Mouse (Mus musculus) cerebellum, adult 11-12 months (tissue): ENCODE measurements around the gene Ccdc155.
"Not testable (repeated sequence)": the region's sequence is repeated elsewhere in the genome, so short reads cannot be mapped to it uniquely, and the experiment has no call there.

Experiments
- DNase-seq: peaks from one replicate; pipeline ENCODE4 v3.0.0; 2022

Ccdc155 gene

GRCm38 (mm10) chr7:45189600-45189999, 15.1 kb downstream of the Ccdc155 start:
- peak; percentile 61 for DNase-seq

DNA sequence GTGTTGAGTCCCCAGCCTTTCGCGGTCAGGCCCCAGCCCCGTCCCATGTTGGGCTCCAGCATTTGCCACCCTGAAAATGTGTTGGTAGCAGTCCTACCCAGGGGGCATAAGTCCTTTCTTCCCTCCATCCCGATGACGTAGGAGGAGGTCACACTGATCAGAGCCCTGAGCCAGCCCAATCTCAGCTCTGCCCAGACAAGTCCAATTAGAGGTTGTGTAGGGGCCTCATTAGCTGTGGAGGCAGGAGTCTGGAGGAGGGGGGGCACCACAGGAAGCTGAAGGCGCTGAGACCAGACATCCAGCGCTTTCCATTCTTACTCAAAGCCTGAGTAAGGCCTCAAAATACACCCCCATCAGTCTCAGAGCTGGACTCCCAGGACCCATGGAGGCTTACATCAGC, 18.8 kb downstream of the Ccdc155 start:
- no peak for DNase-seq

- peak; percentile 51 for DNase-seq
These were observed 21.0 kb downstream of the Ccdc155 start for GRCm38 (mm10) chr7:45183672-45184071.

DNA sequence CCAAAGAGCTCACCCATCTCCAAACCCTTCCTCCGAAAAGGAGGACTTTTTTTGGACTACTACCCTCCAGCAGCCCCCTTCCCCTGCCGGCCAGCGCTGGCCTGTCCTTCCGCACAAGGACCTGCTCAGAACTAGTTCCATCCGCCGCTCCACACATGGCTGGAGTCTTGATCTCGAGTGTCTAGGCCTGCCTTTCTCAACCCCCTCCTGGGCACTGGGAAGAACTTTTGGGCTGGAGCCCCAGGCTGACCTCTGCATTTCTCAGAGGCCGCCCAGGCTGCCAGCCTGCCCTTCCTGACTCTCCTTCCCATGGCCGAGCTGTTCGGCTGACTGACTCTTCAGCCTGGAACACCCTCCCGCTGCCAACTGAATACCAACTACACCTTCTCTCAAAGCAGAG, 22.1 kb downstream of the Ccdc155 start:
- DNase-seq, result peak; percentile 55

GRCm38 (mm10) chr7:45182199-45182601, 22.5 kb downstream of the Ccdc155 start:
- peak; percentile 91 for DNase-seq

DNA sequence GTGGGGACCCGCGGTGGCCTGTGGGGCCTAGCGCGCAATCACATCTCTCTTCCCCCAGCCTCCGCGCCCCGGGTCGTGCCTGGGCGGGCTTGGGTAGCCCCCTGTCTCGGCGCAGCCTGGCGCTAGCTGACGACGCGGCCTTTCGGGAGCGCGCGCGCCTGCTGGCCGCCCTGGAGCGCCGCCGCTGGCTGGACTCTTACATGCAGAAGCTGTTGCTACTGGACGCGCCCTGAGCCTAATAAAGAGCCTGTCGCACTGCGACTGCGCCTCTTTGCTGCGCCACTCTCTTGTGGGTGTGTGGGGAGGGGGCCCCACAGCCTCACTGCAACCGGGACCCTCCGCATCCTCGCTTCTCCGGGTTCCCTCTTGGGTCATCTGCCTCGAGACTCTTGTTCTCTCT, 23.2 kb downstream of the Ccdc155 start:
- peak; percentile 62 for DNase-seq

GRCm38 (mm10) chr7:45180896-45181477, 23.7 kb downstream of the Ccdc155 start, which contains the start of gene Pth2:
Gene Pth2, plus strand, starts transcription at chr7:45180995.
- DNase-seq, result peak; percentile 71

DNA sequence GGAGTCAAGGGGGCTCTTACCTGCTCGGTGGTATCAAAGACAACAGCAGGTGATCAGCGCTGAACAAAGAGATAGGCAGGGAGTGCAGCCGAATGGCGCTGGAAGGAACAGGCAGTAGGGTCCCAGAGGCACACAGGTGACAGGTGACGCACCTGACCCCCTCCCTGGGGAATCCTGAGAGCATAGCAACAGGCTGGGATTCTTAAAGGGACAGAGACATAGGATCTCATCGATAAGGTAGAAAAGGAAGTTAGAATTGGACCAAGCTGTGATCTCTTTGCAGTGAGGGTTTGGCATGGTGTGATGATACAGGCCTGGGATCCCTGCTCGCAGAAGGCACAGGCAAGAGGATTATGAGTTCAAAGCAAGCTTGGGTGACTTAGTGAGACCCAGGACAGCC, 25.2 kb downstream of the Ccdc155 start, which contains the start of gene Gfy:
TSS of gene Gfy (minus strand) at position 101 of the 400 bp plus-strand sequence.
- DNase-seq, result no peak

GRCm38 (mm10) chr7:45178550-45178949, 26.1 kb downstream of the Ccdc155 start:
- DNase-seq, result no peak

DNA sequence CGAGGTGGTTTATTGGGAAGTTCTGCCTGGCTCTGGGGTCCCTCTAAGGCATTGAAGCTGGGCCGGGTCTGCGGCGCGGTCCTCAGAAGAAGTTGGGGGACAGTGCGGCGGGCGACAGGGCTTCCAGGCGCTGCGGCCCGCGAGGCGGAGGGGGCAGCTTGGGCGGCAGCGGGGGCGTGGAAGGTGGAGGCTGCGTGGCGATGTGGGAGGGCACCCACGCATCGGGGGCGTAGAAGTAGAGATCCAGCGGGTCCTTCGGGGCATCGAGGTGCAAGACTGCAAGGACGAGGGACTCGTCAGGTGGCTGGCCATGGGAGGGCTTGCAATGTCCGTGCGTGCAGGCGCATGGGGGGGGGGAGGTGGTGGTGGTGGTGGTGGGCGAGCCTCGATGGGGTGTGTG, 28.3 kb downstream of the Ccdc155 start:
- no peak for DNase-seq

GRCm38 (mm10) chr7:45175929-45176328, 28.8 kb downstream of the Ccdc155 start:
- DNase-seq, result no peak

DNA sequence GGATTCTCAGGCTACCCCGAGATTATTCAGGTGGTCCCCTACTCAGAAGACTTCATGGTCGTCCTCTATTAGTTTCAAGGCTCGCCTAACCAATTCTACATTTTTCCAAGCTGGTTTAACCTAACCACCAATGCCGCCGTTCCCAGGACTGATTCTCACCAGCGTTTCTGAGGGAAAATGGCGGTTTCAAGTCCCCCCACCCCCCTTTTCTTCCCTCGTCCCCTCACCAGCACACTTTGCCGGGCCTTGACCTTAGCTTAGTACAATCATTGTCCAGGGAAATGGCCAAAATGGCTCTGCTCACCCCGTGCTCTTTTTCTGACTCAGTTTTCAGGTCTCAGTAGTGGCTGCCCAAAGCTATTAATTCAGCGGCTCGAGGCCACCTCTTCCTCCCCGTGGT, 29.3 kb downstream of the Ccdc155 start:
- DNase-seq, result no peak

- DNase-seq, result no peak
These were observed 30.0 kb downstream of the Ccdc155 start for GRCm38 (mm10) chr7:45174567-45175280.

DNA sequence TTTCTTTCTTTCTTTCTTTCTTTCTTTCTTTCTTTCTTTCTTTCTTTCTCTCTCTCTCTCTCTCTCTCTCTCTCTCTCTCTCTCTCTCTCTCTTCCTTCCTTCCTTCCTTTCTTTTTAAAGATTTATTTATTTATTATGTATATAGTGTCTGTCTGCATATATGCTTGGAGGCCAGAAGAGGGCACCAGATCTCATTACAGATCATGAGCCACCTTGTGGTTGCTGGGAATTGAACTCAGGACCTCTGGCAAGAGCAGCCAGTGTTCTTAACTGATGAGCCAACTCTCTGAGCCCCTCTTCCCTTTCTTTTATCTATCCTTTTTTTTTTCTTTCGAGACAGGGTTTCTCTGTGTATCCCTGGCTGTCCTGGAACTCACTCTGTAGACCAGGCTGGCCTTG, 30.9 kb downstream of the Ccdc155 start:
- DNase-seq, result not testable (repeated sequence)

GRCm38 (mm10) chr7:45172974-45173373, 31.7 kb downstream of the Ccdc155 start:
- no peak for DNase-seq

DNA sequence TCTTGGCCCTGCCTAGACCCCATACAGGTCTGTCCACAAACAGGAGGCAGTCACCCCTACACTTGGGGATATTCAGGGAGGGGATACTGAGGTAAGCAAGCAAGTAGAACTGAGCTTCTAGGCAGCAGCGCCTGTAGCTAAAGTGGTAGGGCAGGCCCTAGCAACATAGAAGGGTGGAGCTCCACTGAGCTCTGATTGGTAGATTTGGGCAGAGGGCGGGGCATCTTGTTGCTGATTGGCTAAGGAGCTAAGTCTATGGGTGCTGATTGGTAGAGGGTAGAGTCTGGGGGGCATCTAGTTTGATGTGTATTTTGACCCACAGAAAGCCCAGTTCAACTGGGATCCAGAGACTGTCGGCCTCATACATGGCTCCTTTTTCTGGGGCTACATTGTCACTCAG, 35.2 kb downstream of the Ccdc155 start:
- DNase-seq, result peak; percentile 83

DNA sequence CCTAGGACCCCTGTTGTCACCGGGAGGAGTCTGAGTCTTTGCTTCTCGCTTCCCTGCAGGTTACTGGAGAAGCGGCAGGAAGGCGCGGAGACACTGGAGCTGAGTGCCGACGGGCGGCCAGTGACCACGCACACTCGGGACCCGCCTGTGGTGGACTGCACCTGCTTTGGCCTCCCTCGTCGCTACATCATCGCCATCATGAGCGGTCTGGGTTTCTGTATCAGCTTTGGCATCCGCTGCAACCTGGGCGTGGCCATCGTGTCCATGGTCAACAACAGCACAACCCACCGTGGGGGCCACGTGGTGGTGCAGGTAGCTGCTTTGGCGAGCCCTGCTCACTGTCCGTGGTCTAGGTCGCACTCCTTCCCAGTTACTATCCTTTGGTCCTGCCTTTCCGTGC, 36.0 kb downstream of the Ccdc155 start:
- peak; percentile 85 for DNase-seq

DNA sequence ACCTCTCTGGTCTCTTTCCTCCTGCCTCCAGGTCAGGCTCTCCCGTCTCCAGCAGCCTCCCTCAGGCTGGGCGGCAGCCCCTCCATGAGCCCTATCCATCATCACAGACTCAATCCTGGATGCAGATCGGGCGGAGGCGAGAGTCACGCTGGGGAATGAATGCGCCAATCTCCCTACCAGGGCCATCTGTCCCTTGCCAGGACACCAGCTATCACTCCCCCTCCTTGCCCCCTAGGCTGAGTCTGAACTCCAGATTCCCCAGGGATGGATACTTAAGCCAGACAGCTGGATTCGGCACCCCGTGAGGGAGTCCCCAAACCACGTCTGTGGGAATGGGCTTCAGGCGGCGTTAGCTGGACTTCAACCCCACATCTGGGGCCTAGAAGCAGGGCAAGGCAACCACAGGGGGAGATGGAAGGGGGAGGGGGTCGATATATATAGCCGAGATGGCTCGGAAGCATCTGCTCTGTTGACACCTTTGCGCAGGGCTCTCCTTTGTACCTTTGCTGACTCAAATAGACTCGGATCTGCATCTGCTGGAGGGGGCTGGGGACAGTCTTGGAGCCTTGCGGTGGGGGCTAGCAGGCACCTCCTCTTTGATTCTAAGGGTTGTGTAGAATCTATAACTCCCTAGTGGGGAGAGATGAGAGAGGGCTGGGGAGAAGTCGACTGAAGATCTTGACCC, 36.8 kb downstream of the Ccdc155 start:
- DNase-seq, result peak; percentile 88

GRCm38 (mm10) chr7:45166950-45167401, 37.7 kb downstream of the Ccdc155 start:
- DNase-seq, result peak; percentile 81

- peak; percentile 67 for DNase-seq
These were observed 39.0 kb downstream of the Ccdc155 start for GRCm38 (mm10) chr7:45165701-45166100.

- peak; percentile 82 for DNase-seq
These were observed 39.9 kb downstream of the Ccdc155 start for GRCm38 (mm10) chr7:45164833-45165232.

GRCm38 (mm10) chr7:45163735-45164490, 40.8 kb downstream of the Ccdc155 start, which contains the start of gene Slc17a7:
Gene Slc17a7, plus strand, starts transcription at chr7:45163949.
- peak; percentile 88 for DNase-seq
